Comparison of ENCODE assay signal across 28 mouse cellular contexts in the genomic region with DNA sequence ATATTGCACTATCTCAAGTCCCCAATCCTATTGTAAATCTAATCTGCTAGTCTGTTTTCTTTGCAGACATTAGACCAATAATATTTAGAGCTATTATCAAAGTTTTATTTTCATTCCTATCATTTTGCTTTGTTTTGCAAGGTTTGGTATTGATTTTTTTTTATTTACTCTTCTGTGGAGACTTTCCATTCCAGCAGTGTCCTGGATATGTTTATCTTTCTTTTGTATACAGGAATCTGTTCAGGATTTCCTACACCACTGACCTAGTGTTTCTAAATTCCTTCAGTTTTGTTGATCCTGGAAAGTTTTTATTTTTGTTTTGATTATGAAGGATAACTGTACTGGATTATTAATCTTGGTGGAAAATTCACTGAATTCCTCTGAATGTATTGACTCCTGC.
"Had no signal": no experiment of that assay in that cellular context is flagged by ENCODE, and none has a peak within 500 bp of the region (broad histone marks: within the 10 kb centered on the region; RNA-seq: fewer than 3 reads in every experiment).

No protein-coding gene starts in this region.

- DNase-seq: cerebellum, adult 2 months; cerebellum, adult 8-10 months; cerebellum, adult 9-10 months; cerebellum, adult 9-11 months; cerebellum, postnatal 10 days; cerebellum, postnatal 14 days; cerebellum, postnatal 25 days; cerebellum, postnatal 36 days; embryo, embryonic 11 days; forebrain, postnatal 0 days; gastrocnemius, adult 2 months; gastrocnemius, postnatal 10 days; gastrocnemius, postnatal 14 days; gastrocnemius, postnatal 25 days; gastrocnemius, postnatal 36 days; heart, adult 11 months; heart, adult 18-20 months had no signal

- H3K36me3 ChIP-seq: embryonic facial prominence, embryonic 10.5 days; embryonic facial prominence, embryonic 12.5 days; embryonic facial prominence, embryonic 13.5 days; embryonic facial prominence, embryonic 15.5 days; forebrain, embryonic 10.5 days; forebrain, embryonic 12.5 days; forebrain, embryonic 15.5 days had no signal

- H3K27ac ChIP-seq: embryonic facial prominence, embryonic 10.5 days; embryonic facial prominence, embryonic 12.5 days; embryonic facial prominence, embryonic 13.5 days; embryonic facial prominence, embryonic 15.5 days; forebrain, embryonic 10.5 days; forebrain, embryonic 12.5 days; forebrain, embryonic 13.5 days; forebrain, embryonic 15.5 days; gastrocnemius, adult 2 months had no signal

- ATAC-seq: forebrain, embryonic 13.5 days; forebrain, embryonic 14.5 days; forebrain, embryonic 15.5 days; forebrain, embryonic 16.5 days; forebrain, postnatal 0 days had no signal

- H3K4me1 ChIP-seq: embryonic facial prominence, embryonic 10.5 days; embryonic facial prominence, embryonic 12.5 days; embryonic facial prominence, embryonic 13.5 days; embryonic facial prominence, embryonic 15.5 days; forebrain, embryonic 10.5 days; forebrain, embryonic 12.5 days; forebrain, embryonic 13.5 days; forebrain, embryonic 15.5 days had no signal

- H3K4me3 ChIP-seq: embryonic facial prominence, embryonic 10.5 days; embryonic facial prominence, embryonic 12.5 days; embryonic facial prominence, embryonic 13.5 days; embryonic facial prominence, embryonic 15.5 days; erythroblast, embryonic 14.5 days; forebrain, embryonic 10.5 days; forebrain, embryonic 12.5 days; forebrain, embryonic 13.5 days; forebrain, embryonic 15.5 days; gastrocnemius, adult 2 months had no signal

- H3K27me3 ChIP-seq: embryonic facial prominence, embryonic 12.5 days; embryonic facial prominence, embryonic 13.5 days; embryonic facial prominence, embryonic 15.5 days; forebrain, embryonic 12.5 days; forebrain, embryonic 13.5 days; forebrain, embryonic 15.5 days had no signal

- H3K4me2 ChIP-seq: embryonic facial prominence, embryonic 12.5 days; embryonic facial prominence, embryonic 13.5 days; embryonic facial prominence, embryonic 15.5 days; forebrain, embryonic 12.5 days; forebrain, embryonic 13.5 days; forebrain, embryonic 15.5 days had no signal

- H3K9ac ChIP-seq: embryonic facial prominence, embryonic 12.5 days; embryonic facial prominence, embryonic 13.5 days; embryonic facial prominence, embryonic 15.5 days; forebrain, embryonic 12.5 days; forebrain, embryonic 13.5 days; forebrain, embryonic 15.5 days; forebrain, postnatal 0 days had no signal

- H3K9me3 ChIP-seq: embryonic facial prominence, embryonic 10.5 days; embryonic facial prominence, embryonic 12.5 days; embryonic facial prominence, embryonic 13.5 days; embryonic facial prominence, embryonic 15.5 days; forebrain, embryonic 10.5 days; forebrain, embryonic 12.5 days; forebrain, embryonic 13.5 days; forebrain, embryonic 15.5 days had no signal
